Mouse (Mus musculus) liver, embryonic 11.5 days (tissue): ENCODE data around the gene Hdac7. TPM values are rescaled to one million over a fixed set of nuclear protein-coding genes. Genes with fewer than 3 reads are reported as not detected.

Experiments used
- ATAC-seq: fragments of 200-750 bp; cut with Nextera tagmentation; replicated peaks from 2 replicates; pipeline ENCODE4 v1.8.0; 2017; ENCODE audit warnings: moderate number of reproducible peaks, mild to moderate bottlenecking, moderate TSS enrichment, moderate library complexity; ENCODE audit not compliant: low FRiP score
- DNase-seq: peaks from one replicate; pipeline ENCODE4 v3.0.0-alpha.2; 2017; ENCODE audit warnings: low spot score
- H3K27ac ChIP-seq: fragments of 300-500 bp; sonication (generic); 2 replicates; pipeline ENCODE4 v1.5.1; 2014; ENCODE audit warnings: mild to moderate bottlenecking, low read depth, low read length, control low read depth
- H3K27me3 ChIP-seq: fragments of 300-500 bp; sonication (generic); replicated peaks from 2 replicates; pipeline ENCODE4 v1.6.1; 2014; ENCODE audit warnings: low read length, mixed read lengths; ENCODE audit not compliant: control insufficient read depth, insufficient read depth
- H3K36me3 ChIP-seq: fragments of 300-500 bp; sonication (generic); 2 replicates; pipeline ENCODE4 v1.6.1; 2014; ENCODE audit warnings: mild to moderate bottlenecking, low read length, moderate library complexity, mixed read lengths; ENCODE audit not compliant: control insufficient read depth, insufficient read depth
- H3K4me1 ChIP-seq: fragments of 300-500 bp; sonication (generic); replicated peaks from 2 replicates; pipeline ENCODE4 v1.6.1; 2014; ENCODE audit warnings: low read length, mixed read lengths; ENCODE audit not compliant: control insufficient read depth, insufficient read depth
- H3K4me2 ChIP-seq: fragments of 300-500 bp; sonication (generic); 2 replicates; pipeline ENCODE4 v1.6.1; 2014; ENCODE audit warnings: mild to moderate bottlenecking, control low read depth, moderate library complexity
- H3K4me3 ChIP-seq: fragments of 300-500 bp; sonication (generic); 2 replicates; pipeline ENCODE4 v1.5.1; 2014; ENCODE audit warnings: low read depth, low read length, control low read depth
- H3K9ac ChIP-seq: fragments of 300-500 bp; sonication (generic); 2 replicates; pipeline ENCODE4 v1.6.1; 2014; ENCODE audit warnings: low read depth, low read length, control low read depth
- H3K9me3 ChIP-seq: fragments of 300-500 bp; sonication (generic); 2 replicates; pipeline ENCODE4 v1.6.1; 2016; ENCODE audit warnings: low read length, inconsistent platforms, mixed read lengths; ENCODE audit not compliant: control insufficient read depth
- WGBS: fragments of 180-500 bp; shearing (Covaris S2); extraction: QIAGEN DNeasy Blood & Tissue Kit; methylation state at CpG from one replicate; pipeline ENCODE4 v1.1.7; 2014; 5-methylcytosine and 5-hydroxymethylcytosine counted together
- polyA plus RNA-seq: library from polyadenylated mRNA; unstranded; fragments of >200 nt; fragmentation: Nextera tagmentation; extraction: Ambion mirVana; gene quantifications from 2 replicates; pipeline ENCODE4 v1.2.1, GENCODE M21; 2014

Hdac7 gene
- polyA plus RNA-seq, 1 experiment from 2014 or later: 33.5 TPM

DNA sequence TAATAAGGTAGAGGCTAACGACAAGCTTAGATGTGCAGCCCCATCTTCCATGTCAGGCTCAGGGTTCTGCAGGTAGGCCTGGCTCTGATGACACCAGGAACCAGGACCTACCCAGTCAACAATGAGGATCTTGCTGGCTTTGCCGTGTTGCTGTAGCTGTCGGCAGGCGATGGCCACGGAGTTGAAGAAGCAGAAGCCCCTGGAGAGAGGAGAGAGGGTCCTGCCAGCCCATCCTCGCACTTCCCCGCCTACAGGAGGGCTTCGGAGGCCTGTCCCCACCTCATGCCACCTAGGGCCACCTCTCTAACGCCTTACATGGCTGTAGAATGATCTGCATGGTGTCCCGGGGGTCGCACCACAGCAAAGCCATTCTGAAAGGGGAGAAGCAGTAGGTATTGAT, 44.9 kb downstream of the Hdac7 start:
- DNase-seq (no peak), ATAC-seq (no peak)
- 91% methylated on average over 11 of the region's 11 CpGs for WGBS
- no peaks in the 10 kb centered on the region for H3K27me3 ChIP-seq
- no peak overlapping the region for H3K9ac ChIP-seq
- H3K27ac ChIP-seq: no peak overlapping the region
- no peaks in the 10 kb centered on the region; the same call in 1 of the 2 replicates for H3K4me1 ChIP-seq
- no peak overlapping the region for H3K4me2 ChIP-seq
- H3K9me3 ChIP-seq: no peaks in the 10 kb centered on the region
- H3K36me3 ChIP-seq: peaks cover 31% of the 10 kb centered on the region
- H3K4me3 ChIP-seq: no peak overlapping the region

- Histone ChIP-seq H3K27me3 (no peaks in the 10 kb centered on the region), H3K4me3 (no peak overlapping the region), H3K4me1 (no peaks in the 10 kb centered on the region; the same call in 1 of the 2 replicates), H3K36me3 (peaks cover 38% of the 10 kb centered on the region), H3K9me3 (no peaks in the 10 kb centered on the region), H3K27ac (no peak overlapping the region), H3K4me2 (no peak overlapping the region), H3K9ac (no peak overlapping the region)
- 63% methylated on average over 17 of the region's 17 CpGs for WGBS
- ATAC-seq (peak; percentile 18; the same call in 1 of the 2 replicates), DNase-seq (no peak)
These were observed 46.2 kb downstream of the Hdac7 start for GRCm38 (mm10) chr15:97798134-97798533.

- no peak for DNase-seq
- Histone ChIP-seq H3K9ac (no peak overlapping the region), H3K4me3 (no peak overlapping the region), H3K27me3 (no peaks in the 10 kb centered on the region), H3K27ac (no peak overlapping the region), H3K4me1 (no peaks in the 10 kb centered on the region; the same call in 1 of the 2 replicates), H3K9me3 (no peaks in the 10 kb centered on the region), H3K4me2 (no peak overlapping the region), H3K36me3 (peaks cover 44% of the 10 kb centered on the region)
- WGBS: 89% methylated on average over 17 of the region's 17 CpGs
- ATAC-seq: no peak
These were observed 47.5 kb downstream of the Hdac7 start for GRCm38 (mm10) chr15:97796674-97797310.

DNA sequence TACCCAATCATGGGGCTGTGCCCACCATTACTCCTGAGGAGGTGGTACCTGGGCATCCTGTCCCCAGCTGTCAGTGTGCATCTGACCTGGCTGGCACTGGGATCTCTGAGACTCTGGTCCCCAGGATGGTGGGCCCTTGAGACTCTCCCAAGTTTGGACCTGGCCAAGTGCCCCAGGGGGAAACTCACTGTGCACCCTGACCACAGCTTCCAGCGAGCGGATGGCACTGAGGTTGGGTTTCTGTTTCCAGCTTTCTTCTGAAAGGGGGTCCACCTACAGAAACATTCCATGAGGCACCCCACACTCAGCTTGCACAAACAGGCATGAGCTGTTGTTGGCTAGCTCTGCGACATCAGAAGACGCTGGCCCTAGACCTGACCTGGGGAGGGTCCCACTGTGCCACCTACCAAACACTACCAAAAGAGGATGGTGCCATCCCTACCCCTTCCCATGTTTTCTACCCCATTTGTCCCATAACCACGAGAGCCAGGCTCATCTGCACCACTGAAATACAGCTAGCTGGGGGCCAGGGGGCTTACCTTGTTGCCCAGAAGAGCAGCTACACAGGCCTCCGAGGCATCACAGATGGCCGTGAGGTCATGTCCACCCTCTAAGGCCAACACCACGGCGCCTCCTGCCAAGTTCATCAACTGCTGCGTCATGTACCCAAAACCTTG, 48.6 kb downstream of the Hdac7 start:
- H3K36me3 ChIP-seq: peaks cover 46% of the 10 kb centered on the region
- ATAC-seq (no peak), DNase-seq (no peak)
- H3K9me3 ChIP-seq: no peaks in the 10 kb centered on the region
- H3K4me3 ChIP-seq: no peak overlapping the region
- H3K4me1 ChIP-seq: no peaks in the 10 kb centered on the region; the same call in 1 of the 2 replicates
- H3K27ac ChIP-seq: no peak overlapping the region
- no peak overlapping the region for H3K4me2 ChIP-seq
- no peak overlapping the region for H3K9ac ChIP-seq
- 93% methylated on average over 10 of the region's 10 CpGs for WGBS
- H3K27me3 ChIP-seq: no peaks in the 10 kb centered on the region

- peaks cover 34% of the 10 kb centered on the region for H3K36me3 ChIP-seq
- no peak overlapping the region for H3K4me3 ChIP-seq
- no peak overlapping the region for H3K9ac ChIP-seq
- ATAC-seq (no peak), DNase-seq (no peak)
- 72% methylated on average over 5 of the region's 5 CpGs for WGBS
- no peaks in the 10 kb centered on the region for H3K27me3 ChIP-seq
- H3K9me3 ChIP-seq: no peaks in the 10 kb centered on the region
- no peaks in the 10 kb centered on the region; the same call in none of the 2 replicates for H3K4me1 ChIP-seq
- no peak overlapping the region for H3K4me2 ChIP-seq
- H3K27ac ChIP-seq: no peak overlapping the region
These were observed 50.0 kb downstream of the Hdac7 start for GRCm38 (mm10) chr15:97794268-97794667.

GRCm38 (mm10) chr15:97793386-97794153, 50.7 kb downstream of the Hdac7 start:
- Histone ChIP-seq H3K4me3 (no peak overlapping the region), H3K9ac (no peak overlapping the region), H3K36me3 (peaks cover 33% of the 10 kb centered on the region), H3K27me3 (no peaks in the 10 kb centered on the region), H3K4me1 (no peaks in the 10 kb centered on the region; the same call in 1 of the 2 replicates), H3K9me3 (no peaks in the 10 kb centered on the region), H3K27ac (no peak overlapping the region), H3K4me2 (no peak overlapping the region)
- 91% methylated on average over 18 of the region's 18 CpGs for WGBS
- ATAC-seq (no peak), DNase-seq (no peak)

GRCm38 (mm10) chr15:97791126-97791700, 53.1 kb downstream of the Hdac7 start:
- WGBS: 89% methylated on average over 11 of the region's 11 CpGs
- peaks cover 28% of the 10 kb centered on the region for H3K36me3 ChIP-seq
- H3K9ac ChIP-seq: no peak overlapping the region

DNA sequence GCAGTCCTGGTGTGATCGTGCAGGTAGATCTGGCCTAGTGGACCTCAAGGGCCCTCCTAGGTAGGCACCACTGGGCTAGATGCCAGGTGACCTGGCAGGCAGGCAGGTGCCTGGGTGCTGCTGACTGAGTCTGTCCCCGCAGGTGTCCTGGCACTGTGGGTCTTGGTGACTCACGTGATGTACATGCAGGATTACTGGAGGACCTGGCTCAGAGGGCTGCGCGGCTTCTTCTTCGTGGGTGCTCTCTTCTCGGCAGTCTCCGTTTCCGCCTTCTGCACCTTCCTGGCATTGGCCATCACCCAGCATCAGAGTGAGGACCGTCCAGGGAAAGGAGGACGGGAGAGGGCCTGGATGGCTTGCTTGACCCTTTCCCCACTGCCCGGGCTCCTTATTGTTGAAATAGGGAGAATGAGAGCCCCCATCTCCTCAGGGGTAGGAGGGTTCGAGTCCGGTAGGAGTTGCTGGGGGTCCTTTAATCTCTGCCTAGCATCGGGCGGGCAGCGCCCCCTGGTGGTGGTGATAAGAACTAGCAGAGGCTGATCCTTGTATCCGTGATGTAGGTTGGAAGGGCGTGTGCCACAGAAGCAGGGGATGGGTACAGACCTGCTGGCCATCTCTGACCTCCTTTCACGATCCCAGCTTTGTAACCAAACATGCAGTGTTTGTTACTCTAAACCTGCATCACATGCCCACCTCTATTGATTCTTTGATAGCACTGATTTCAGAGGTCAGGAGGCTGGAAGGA, 54.4 kb downstream of the Hdac7 start:
- H3K36me3 ChIP-seq: peaks cover 21% of the 10 kb centered on the region; the same call in 1 of the 2 replicates
- no peaks in the 10 kb centered on the region for H3K9me3 ChIP-seq
- ATAC-seq (no peak), DNase-seq (no peak)
- no peak overlapping the region for H3K27ac ChIP-seq
- peaks cover 31% of the 10 kb centered on the region for H3K4me1 ChIP-seq
- no peak overlapping the region for H3K4me2 ChIP-seq
- H3K27me3 ChIP-seq: no peaks in the 10 kb centered on the region
- WGBS: 59% methylated on average over 20 of the region's 20 CpGs
- no peak overlapping the region for H3K4me3 ChIP-seq
- H3K9ac ChIP-seq: no peak overlapping the region

More at GRCm38 (mm10) chr15:97791126-97791700, 53.1 kb downstream of the Hdac7 start:
- DNase-seq: no peak
- Histone ChIP-seq H3K27ac (no peak overlapping the region), H3K4me2 (no peak overlapping the region), H3K4me1 (peaks cover 20% of the 10 kb centered on the region), H3K9me3 (no peaks in the 10 kb centered on the region), H3K4me3 (no peak overlapping the region), H3K27me3 (no peaks in the 10 kb centered on the region)
- no peak for ATAC-seq
